Mouse (Mus musculus) hindbrain, embryonic 15.5 days (tissue): ENCODE data around the gene Unk. TPM values are rescaled to one million over a fixed set of nuclear protein-coding genes. Genes with fewer than 3 reads are reported as not detected.
"Not testable (repeated sequence)": the region's sequence is repeated elsewhere in the genome, so short reads cannot be mapped to it uniquely, and the experiment has no call there.

Source experiments
- ATAC-seq: fragments of 200-750 bp; cut with Nextera tagmentation; 2 replicates; pipeline ENCODE4 v1.8.0; 2017; ENCODE audit warnings: low read depth, moderate number of reproducible peaks, moderate TSS enrichment; ENCODE audit not compliant: low FRiP score
- H3K27ac ChIP-seq: fragments of 300-500 bp; sonication (generic); replicated peaks from 2 replicates; pipeline ENCODE4 v1.5.1; 2015; ENCODE audit warnings: mild to moderate bottlenecking, inconsistent platforms
- H3K27me3 ChIP-seq: fragments of 300-500 bp; sonication (generic); 2 replicates; pipeline ENCODE4 v1.6.1; 2015; ENCODE audit warnings: control low read depth, inconsistent platforms
- H3K36me3 ChIP-seq: fragments of 300-500 bp; sonication (generic); 2 replicates; pipeline ENCODE4 v1.6.1; 2015; ENCODE audit warnings: control low read depth, inconsistent platforms
- H3K4me1 ChIP-seq: fragments of 300-500 bp; sonication (generic); replicated peaks from 2 replicates; pipeline ENCODE4 v1.6.1; 2015; ENCODE audit warnings: control low read depth, inconsistent platforms
- H3K4me2 ChIP-seq: fragments of 300-500 bp; sonication (generic); 2 replicates; pipeline ENCODE4 v1.6.1; 2015; ENCODE audit warnings: moderate library complexity, mild to moderate bottlenecking, inconsistent platforms
- H3K4me3 ChIP-seq: fragments of 300-500 bp; sonication (generic); 2 replicates; pipeline ENCODE4 v1.5.1; 2015; ENCODE audit warnings: mild to moderate bottlenecking, inconsistent platforms
- H3K9ac ChIP-seq: fragments of 300-500 bp; sonication (generic); 2 replicates; pipeline ENCODE4 v1.6.1; 2015; ENCODE audit warnings: inconsistent platforms
- H3K9me3 ChIP-seq: fragments of 300-500 bp; sonication (generic); 2 replicates; pipeline ENCODE4 v1.6.1; 2016; ENCODE audit warnings: control low read depth, inconsistent platforms
- WGBS: fragments of 180-500 bp; shearing (Covaris S2); methylation state at CpG from one replicate; pipeline ENCODE4 v1.1.7; 2015; 5-methylcytosine and 5-hydroxymethylcytosine counted together
- polyA plus RNA-seq: library from polyadenylated mRNA; unstranded; fragments of >200 nt; fragmentation: Nextera tagmentation; extraction: Ambion mirVana; gene quantifications from 2 replicates; pipeline ENCODE4 v1.2.1, GENCODE M21; 2015

Gene Unk
- polyA plus RNA-seq, 1 experiment from 2014 or later: 37.0 TPM

- peak overlapping the region; percentile 63 for H3K9ac ChIP-seq
- ATAC-seq: no peak; the same call in 1 of the 2 replicates
- H3K36me3 ChIP-seq: no peaks in the 10 kb centered on the region
- no peaks in the 10 kb centered on the region for H3K9me3 ChIP-seq
- WGBS: 24% methylated on average over 14 of the region's 14 CpGs
- peak overlapping the region; percentile 73 for H3K4me2 ChIP-seq
- H3K27ac ChIP-seq: peak overlapping the region; percentile 81; the same call in 1 of the 2 replicates
- peaks cover 26% of the 10 kb centered on the region for H3K4me1 ChIP-seq
- no peaks in the 10 kb centered on the region for H3K27me3 ChIP-seq
- peak overlapping the region; percentile 59 for H3K4me3 ChIP-seq
These were observed 18.4 kb upstream of the Unk start for GRCm38 (mm10) chr11:116011529-116012261.

GRCm38 (mm10) chr11:116012262-116012947, 17.7 kb upstream of the Unk start, which contains the start of gene Galk1:
TSS of gene Galk1 (minus strand) at chr11:116012719.
- Histone ChIP-seq H3K9me3 (no peaks in the 10 kb centered on the region), H3K9ac (peak within 1 kb of the TSS; percentile 63), H3K36me3 (no peaks in the 10 kb centered on the region), H3K4me1 (peaks cover 26% of the 10 kb centered on the region), H3K27me3 (no peaks in the 10 kb centered on the region), H3K27ac (peak within 1 kb of the TSS; percentile 81), H3K4me2 (peak within 1 kb of the TSS; percentile 73), H3K4me3 (peak within 1 kb of the TSS; percentile 59)
- WGBS: under 1% methylated on average over 51 of the region's 55 CpGs
- peak; percentile 81 for ATAC-seq

GRCm38 (mm10) chr11:116014821-116015220, 15.3 kb upstream of the Unk start:
- Histone ChIP-seq H3K9ac (no peak overlapping the region), H3K36me3 (no peaks in the 10 kb centered on the region), H3K27me3 (no peaks in the 10 kb centered on the region), H3K4me1 (peaks cover 23% of the 10 kb centered on the region), H3K27ac (no peak overlapping the region), H3K9me3 (no peaks in the 10 kb centered on the region), H3K4me3 (no peak overlapping the region), H3K4me2 (no peak overlapping the region)
- ATAC-seq: no peak
- 70% methylated on average over 8 of the region's 8 CpGs for WGBS

- H3K36me3 ChIP-seq: peaks cover 19% of the 10 kb centered on the region
- no peak overlapping the region for H3K9ac ChIP-seq
- H3K4me2 ChIP-seq: no peak overlapping the region
- H3K27me3 ChIP-seq: no peaks in the 10 kb centered on the region
- H3K4me3 ChIP-seq: no peak overlapping the region
- H3K4me1 ChIP-seq: peaks cover 25% of the 10 kb centered on the region
- peak; percentile 4; the same call in 1 of the 2 replicates for ATAC-seq
- 40% methylated on average over 6 of the region's 6 CpGs for WGBS
- no peaks in the 10 kb centered on the region for H3K9me3 ChIP-seq
- no peak overlapping the region for H3K27ac ChIP-seq
These were observed 12.0 kb upstream of the Unk start for GRCm38 (mm10) chr11:116018106-116018505.

- not testable (repeated sequence) for H3K4me3 ChIP-seq, ATAC-seq, H3K9me3 ChIP-seq, H3K9ac ChIP-seq, H3K27me3 ChIP-seq, H3K27ac ChIP-seq, H3K4me2 ChIP-seq
- 92% methylated on average over 4 of the region's 4 CpGs for WGBS
- peaks cover 19% of the 10 kb centered on the region for H3K36me3 ChIP-seq
- H3K4me1 ChIP-seq: peaks cover 24% of the 10 kb centered on the region
These were observed 11.3 kb upstream of the Unk start for GRCm38 (mm10) chr11:116018867-116019266.

- H3K9ac ChIP-seq: no peak overlapping the region
- WGBS: 35% methylated on average over 1 of the region's 1 CpGs
- H3K4me1 ChIP-seq: peaks cover 24% of the 10 kb centered on the region
- H3K27ac ChIP-seq: 0 out of 2 replicates have a peak overlapping the region, but pooled peaks have one; percentile 20
- H3K9me3 ChIP-seq: no peaks in the 10 kb centered on the region
- peaks cover 19% of the 10 kb centered on the region for H3K36me3 ChIP-seq
- H3K4me2 ChIP-seq: no peak overlapping the region
- H3K27me3 ChIP-seq: no peaks in the 10 kb centered on the region
- ATAC-seq: no peak
- H3K4me3 ChIP-seq: no peak overlapping the region
These were observed 10.7 kb upstream of the Unk start for GRCm38 (mm10) chr11:116019360-116019791.

- H3K4me3 ChIP-seq: no peak overlapping the region
- no peaks in the 10 kb centered on the region for H3K9me3 ChIP-seq
- ATAC-seq: no peak
- H3K27me3 ChIP-seq: no peaks in the 10 kb centered on the region
- WGBS: 73% methylated on average over 2 of the region's 2 CpGs
- H3K9ac ChIP-seq: no peak overlapping the region
- peaks cover 24% of the 10 kb centered on the region for H3K4me1 ChIP-seq
- no peak overlapping the region for H3K4me2 ChIP-seq
- H3K36me3 ChIP-seq: peaks cover 19% of the 10 kb centered on the region
- no peak overlapping the region for H3K27ac ChIP-seq
These were observed 10.1 kb upstream of the Unk start for GRCm38 (mm10) chr11:116019976-116020411.

GRCm38 (mm10) chr11:116020519-116020922, 9.6 kb upstream of the Unk start:
- H3K27ac ChIP-seq: no peak overlapping the region
- H3K4me1 ChIP-seq: peaks cover 26% of the 10 kb centered on the region
- H3K9ac ChIP-seq: no peak overlapping the region
- H3K36me3 ChIP-seq: peaks cover 19% of the 10 kb centered on the region
- WGBS: 34% methylated on average over 1 of the region's 1 CpGs
- no peak for ATAC-seq
- no peaks in the 10 kb centered on the region for H3K27me3 ChIP-seq
- no peak overlapping the region for H3K4me3 ChIP-seq
- H3K9me3 ChIP-seq: no peaks in the 10 kb centered on the region
- no peak overlapping the region for H3K4me2 ChIP-seq

- H3K27ac ChIP-seq: no peak overlapping the region
- H3K36me3 ChIP-seq: peaks cover 19% of the 10 kb centered on the region
- peaks cover 26% of the 10 kb centered on the region for H3K4me1 ChIP-seq
- H3K4me2 ChIP-seq: peak overlapping the region; percentile 83
- H3K4me3 ChIP-seq: peak overlapping the region; percentile 100
- H3K9me3 ChIP-seq: no peaks in the 10 kb centered on the region
- no peaks in the 10 kb centered on the region for H3K27me3 ChIP-seq
- H3K9ac ChIP-seq: no peak overlapping the region; the same call in 1 of the 2 replicates
- no peak for ATAC-seq
- WGBS: 81% methylated on average over 6 of the region's 6 CpGs
These were observed 8.5 kb upstream of the Unk start for GRCm38 (mm10) chr11:116021328-116022220.

GRCm38 (mm10) chr11:116022256-116022780, 7.8 kb upstream of the Unk start:
- ATAC-seq: no peak
- Histone ChIP-seq H3K4me1 (peaks cover 26% of the 10 kb centered on the region), H3K27me3 (no peaks in the 10 kb centered on the region), H3K4me2 (peak overlapping the region; percentile 83), H3K36me3 (peaks cover 19% of the 10 kb centered on the region), H3K9ac (peak overlapping the region; percentile 26), H3K27ac (no peak overlapping the region), H3K9me3 (no peaks in the 10 kb centered on the region), H3K4me3 (peak overlapping the region; percentile 100)
- 56% methylated on average over 4 of the region's 4 CpGs for WGBS

- not testable (repeated sequence) for H3K9me3 ChIP-seq, ATAC-seq, H3K27me3 ChIP-seq
- WGBS: 4% methylated on average over 18 of the region's 18 CpGs
- Histone ChIP-seq H3K4me2 (peak overlapping the region; percentile 83), H3K4me1 (peaks cover 26% of the 10 kb centered on the region), H3K36me3 (peaks cover 19% of the 10 kb centered on the region), H3K9ac (peak overlapping the region; percentile 100), H3K4me3 (peak overlapping the region; percentile 100), H3K27ac (peak overlapping the region; percentile 100)
These were observed 6.9 kb upstream of the Unk start for GRCm38 (mm10) chr11:116023074-116023770.
